Mouse (Mus musculus) adrenal gland (tissue): ENCODE data around the gene Supt4a.

ENCODE experiments used
- intact Hi-C: fragments of 180-260 bp; cut with DNase I; formaldehyde crosslinking; loops from one replicate; pipeline ENCODE4 v1.15.1; 2025
- long read RNA-seq, 2 experiments: library from polyadenylated mRNA; unstranded; transcript quantifications; one replicate each; pipeline ENCODE4 v2.0.0; 2020; ENCODE audit warnings: borderline replicate concordance in 1 of 2; ENCODE audit not compliant: insufficient replicate concordance in 1 of 2

Supt4a gene
- long read RNA-seq, experiment 1, transcript Supt4a-201 (5 exons, 706 nt): major isoform, 60 of 66 reads
- long read RNA-seq, experiment 1, partial matches to known transcripts: 1 of 66 reads
- long read RNA-seq, experiment 1, other reads (novel, unspliced or antisense): 1 of 66 reads
- long read RNA-seq, experiment 2, transcript Supt4a-201 (5 exons, 706 nt): major isoform, 71 of 80 reads
- long read RNA-seq, experiment 2, partial matches to known transcripts: 1 of 80 reads
- long read RNA-seq, experiment 2, other reads (novel, unspliced or antisense): 6 of 80 reads

- intact Hi-C loops: no loop called here
Measured at GRCm38 (mm10) chr11:87737175-87737740, at the start of gene Supt4a. Supt4a (plus strand) TSS chr11:87737552.

- intact Hi-C loops: no loop called here
Measured at GRCm38 (mm10) chr11:87688478-87689203, 48.7 kb upstream of the Supt4a start.

DNA sequence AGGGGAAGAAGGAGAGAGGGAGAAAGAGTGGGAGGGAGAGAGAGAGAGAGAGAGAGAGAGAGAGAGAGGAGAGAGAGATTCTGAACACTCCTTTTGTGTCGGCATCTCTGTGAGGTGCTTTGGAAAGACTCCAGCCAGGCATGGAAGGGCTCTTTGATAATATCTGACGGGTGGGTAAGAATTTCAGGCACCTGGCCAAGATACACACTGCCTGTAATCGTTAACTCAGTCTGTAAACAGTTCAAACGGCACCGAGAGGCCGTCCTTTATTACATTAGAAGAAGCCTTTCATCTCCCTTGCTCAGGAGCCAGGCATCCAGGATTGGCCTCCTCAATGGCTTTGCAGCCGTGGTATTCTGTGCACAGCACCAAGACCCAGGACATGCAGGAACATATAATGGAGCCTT lies 47.9 kb upstream of the Supt4a start:
- intact Hi-C loops: no loop called here

- intact Hi-C loops: no loop called here
Measured at GRCm38 (mm10) chr11:87690054-87690740, 47.2 kb upstream of the Supt4a start.

DNA sequence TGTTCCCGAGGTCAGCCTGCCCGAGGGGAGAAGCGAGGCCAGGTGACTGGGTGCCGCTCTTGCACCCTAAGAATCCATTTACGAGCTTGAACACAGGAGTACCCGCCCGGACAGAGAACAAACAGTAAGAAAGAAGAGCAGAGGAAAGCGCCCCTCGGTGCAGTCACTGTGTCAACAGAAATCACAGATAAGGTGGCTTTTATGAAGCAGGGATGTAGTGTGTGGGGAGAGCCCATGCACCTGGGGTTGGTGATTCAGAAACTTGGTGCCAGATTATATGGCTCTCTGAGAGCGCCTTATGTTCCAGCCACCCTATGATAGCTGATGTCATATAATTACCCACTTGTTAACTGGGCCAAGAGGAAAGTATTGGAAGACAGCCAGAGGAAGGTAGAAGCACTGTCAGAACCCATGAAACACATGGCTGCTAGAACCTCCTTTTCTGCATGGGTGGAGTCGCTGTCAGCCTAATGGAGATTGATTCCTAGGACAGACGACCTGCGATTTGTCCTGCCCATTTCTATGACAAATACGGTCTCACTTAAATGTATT lies 40.1 kb upstream of the Supt4a start:
- intact Hi-C loops: no loop called here

DNA sequence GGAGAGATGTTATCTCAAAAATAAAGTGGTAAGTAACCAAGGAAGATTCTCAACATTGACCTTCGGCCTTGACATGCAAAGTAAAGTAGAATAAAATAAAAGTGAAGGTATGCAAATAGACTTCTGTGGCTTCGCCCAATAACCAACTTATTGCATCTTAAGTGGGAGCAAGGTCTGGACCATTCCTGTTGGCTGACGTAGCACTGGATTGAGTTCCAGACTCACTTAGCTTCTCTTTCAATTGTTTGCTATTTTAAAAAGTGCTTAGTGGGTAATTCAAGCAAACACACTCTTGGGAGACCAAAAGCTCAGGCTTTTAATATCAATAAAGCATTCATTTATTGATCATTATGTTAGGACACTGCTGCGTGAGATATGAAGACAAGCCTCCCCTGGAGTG lies 39.2 kb upstream of the Supt4a start:
- intact Hi-C loops: no loop called here

- intact Hi-C loops: no loop called here
Measured at GRCm38 (mm10) chr11:87701108-87701507, 36.2 kb upstream of the Supt4a start.

DNA sequence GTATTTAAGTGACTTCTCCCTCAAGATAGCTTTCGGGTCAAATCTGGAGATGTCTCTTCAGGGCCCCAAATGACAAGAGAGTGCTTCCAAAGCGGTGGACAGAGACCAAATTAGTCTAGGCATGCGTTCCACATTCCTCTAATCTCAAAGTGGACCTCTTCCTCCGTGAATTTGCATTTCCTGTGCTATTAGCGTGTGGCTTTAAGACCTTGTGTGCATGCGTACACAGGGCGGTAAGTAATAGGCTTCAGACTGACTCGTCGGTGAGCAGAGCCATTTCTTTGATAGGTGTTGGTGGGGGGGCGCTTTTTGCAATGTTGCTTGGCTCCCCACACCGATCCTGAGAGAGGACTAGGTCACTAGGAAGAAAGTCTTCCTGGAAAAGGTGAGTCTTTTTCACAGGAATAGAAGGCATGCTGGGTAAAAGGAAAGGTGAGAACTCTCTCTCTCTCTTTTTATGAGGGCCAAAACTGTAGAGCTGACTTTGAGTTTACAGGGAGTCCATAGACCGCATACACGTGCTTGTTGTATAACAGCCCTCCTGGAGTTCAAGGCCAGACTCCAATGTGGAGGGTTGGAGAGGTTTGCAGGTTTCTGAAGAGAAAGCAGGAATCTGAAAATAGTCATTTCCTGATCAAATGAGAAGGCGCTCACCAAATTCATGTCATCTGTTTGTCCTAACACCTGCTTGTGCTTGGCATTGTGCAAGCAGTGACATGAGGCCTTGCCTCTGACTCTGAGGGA lies 35.3 kb upstream of the Supt4a start:
- intact Hi-C loops: no loop called here

DNA sequence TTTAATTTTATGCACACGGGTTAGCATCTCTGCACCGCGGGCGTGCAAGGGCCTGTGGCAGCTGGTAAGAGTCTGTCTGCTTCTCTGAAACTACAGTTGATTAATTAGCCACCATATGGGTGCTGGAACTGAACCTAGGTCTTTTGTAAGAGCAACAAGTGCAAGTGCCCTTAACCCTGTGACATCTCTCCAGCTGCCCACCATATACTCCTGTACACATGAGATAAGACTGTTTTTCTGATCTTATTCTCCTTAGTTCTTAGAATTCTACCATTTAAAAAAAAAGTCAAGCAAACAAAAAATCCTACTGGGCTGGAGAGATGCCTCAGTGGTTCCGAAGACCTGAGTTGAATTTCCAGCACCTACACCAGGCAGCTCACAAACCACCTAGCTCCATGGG lies 33.7 kb upstream of the Supt4a start:
- intact Hi-C loops: no loop called here

DNA sequence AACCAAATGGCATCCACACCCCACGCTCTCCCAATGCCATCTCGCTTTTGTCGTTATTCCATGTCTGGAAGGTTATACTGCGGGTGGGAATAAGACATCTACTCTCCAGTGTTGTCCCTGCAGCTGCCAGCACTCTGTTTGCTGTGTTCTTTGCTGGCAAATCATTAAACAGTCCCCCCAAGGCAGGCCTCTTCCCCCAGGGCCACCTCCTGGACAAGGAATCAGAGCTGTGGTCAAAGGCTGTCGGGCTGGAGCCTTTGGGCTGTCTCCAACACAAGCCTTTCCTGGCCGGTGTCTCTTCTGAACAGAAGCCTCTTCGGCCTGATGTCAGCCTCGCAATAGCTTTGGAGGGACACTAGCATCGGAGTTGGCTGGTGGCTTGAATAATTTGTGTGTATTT lies 33.1 kb upstream of the Supt4a start:
- intact Hi-C loops: no loop called here

DNA sequence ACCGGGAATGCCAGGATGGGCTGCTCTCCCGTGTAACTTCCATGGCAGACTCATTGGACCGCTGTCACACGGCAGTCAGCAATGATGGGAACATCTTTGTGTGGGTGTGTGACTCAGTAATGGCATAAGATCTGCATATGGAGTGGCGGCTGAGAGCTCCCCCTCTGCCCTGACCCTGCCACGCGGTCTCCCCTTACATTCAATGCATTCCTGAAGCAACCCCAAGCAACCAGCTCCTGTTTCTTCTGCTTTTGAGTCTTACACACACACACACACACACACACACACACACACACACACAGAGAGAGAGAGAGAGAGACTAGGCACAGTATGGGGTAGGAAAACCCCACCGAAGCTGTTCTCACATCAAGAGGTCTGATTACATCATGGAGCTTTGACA lies 29.8 kb upstream of the Supt4a start:
- intact Hi-C loops: no loop called here

- intact Hi-C loops: no loop called here
Measured at GRCm38 (mm10) chr11:87708979-87709378, 28.4 kb upstream of the Supt4a start.

- intact Hi-C loops: no loop called here
Measured at GRCm38 (mm10) chr11:87709513-87710261, 27.7 kb upstream of the Supt4a start.

DNA sequence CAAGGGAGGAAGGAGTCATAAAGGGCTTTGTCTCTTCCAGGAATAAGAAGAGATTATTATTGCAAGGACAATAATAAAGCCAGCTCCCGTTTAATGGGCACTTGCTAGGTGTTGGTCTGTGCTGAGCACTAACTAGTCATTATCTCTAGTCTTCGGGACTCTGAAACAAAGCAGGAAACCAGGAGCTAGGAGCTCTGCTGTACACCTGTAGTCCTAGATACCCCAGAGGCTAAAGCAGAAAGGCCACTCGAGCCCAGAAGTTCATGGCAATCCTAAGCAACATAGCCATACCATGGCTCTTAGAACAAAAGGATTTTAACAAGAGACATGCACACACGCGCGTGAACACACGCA lies 27.1 kb upstream of the Supt4a start:
- intact Hi-C loops: no loop called here

DNA sequence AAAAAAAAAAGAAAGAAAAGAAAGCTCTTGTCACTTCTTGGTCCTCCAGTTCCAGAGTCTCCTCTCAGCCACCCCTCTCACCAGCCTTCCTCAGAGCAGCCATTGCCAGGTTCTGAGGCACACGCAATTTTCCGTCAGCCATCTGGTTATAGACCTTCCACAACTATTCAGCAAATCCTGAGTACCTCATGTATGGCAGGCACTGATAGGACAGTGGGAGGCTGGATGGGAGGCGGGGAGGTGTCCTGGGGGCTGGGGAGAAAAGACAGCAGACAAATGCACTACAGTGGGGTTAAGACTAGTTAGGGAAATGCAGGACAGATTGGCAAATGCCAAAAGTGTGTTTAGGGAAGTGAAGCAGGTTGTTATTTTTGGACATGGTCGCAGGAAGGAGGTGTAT lies 25.2 kb upstream of the Supt4a start:
- intact Hi-C loops: no loop called here

GRCm38 (mm10) chr11:87715999-87716398 lies 21.4 kb upstream of the Supt4a start:
- intact Hi-C loops: loop anchor here (5.0 kb wide), 1 partner anchor 54 kb away; the partner anchor contains the start of gene Rnf43

- intact Hi-C loops: loop anchor here (5.0 kb wide), 1 partner anchor 57 kb away; the partner anchor contains the start of gene Rnf43
Measured at GRCm38 (mm10) chr11:87719526-87719925, 17.8 kb upstream of the Supt4a start.

- intact Hi-C loops: no loop called here
Measured at GRCm38 (mm10) chr11:87720324-87720723, 17.0 kb upstream of the Supt4a start.

GRCm38 (mm10) chr11:87720839-87721238 lies 16.5 kb upstream of the Supt4a start:
- intact Hi-C loops: no loop called here

- intact Hi-C loops: no loop called here
Measured at GRCm38 (mm10) chr11:87722168-87722567, 15.2 kb upstream of the Supt4a start.
